Mouse (Mus musculus): Measurements from ENCODE around the gene Amz1.
A peak's percentile ranks its signal among the peaks of the same experiment; 100 is the strongest.

The Amz1 gene

GRCm38 (mm10) chr5:140801782-140802181 is 77.9 kb downstream of the Amz1 start:
- no peak for DNase-seq (ENCODE audit: low read depth)

GRCm38 (mm10) chr5:140806252-140806651 is 82.3 kb downstream of the Amz1 start:
- DNase-seq (ENCODE audit: low read depth), result peak; percentile 20

- no peak for DNase-seq (ENCODE audit: low read depth)
Observed at GRCm38 (mm10) chr5:140806939-140807338, 83.0 kb downstream of the Amz1 start.

Data from NIH3T3 (cell line).